Mouse (Mus musculus) heart, embryonic 11.5 days (tissue): Measurements from ENCODE around the gene Tmprss11d. TPM values are rescaled to one million over a fixed set of nuclear protein-coding genes. Genes with fewer than 3 reads are reported as not detected.
"Not testable (repeated sequence)": the region's sequence is repeated elsewhere in the genome, so short reads cannot be mapped to it uniquely, and the experiment has no call there.

Source experiments
- ATAC-seq: fragments of 200-750 bp; cut with Nextera tagmentation; replicated peaks from 2 replicates; pipeline ENCODE4 v1.8.0; 2017; ENCODE audit warnings: moderate library complexity; ENCODE audit not compliant: insufficient number of reproducible peaks, low FRiP score, low TSS enrichment
- H3K27ac ChIP-seq: fragments of 300-500 bp; sonication (generic); 2 replicates; pipeline ENCODE4 v1.5.1; 2014; ENCODE audit warnings: mild to moderate bottlenecking, low read depth, low read length
- H3K27me3 ChIP-seq: fragments of 300-500 bp; sonication (generic); 2 replicates; pipeline ENCODE4 v1.6.1; 2014; ENCODE audit warnings: mild to moderate bottlenecking, low read length, mixed read lengths; ENCODE audit not compliant: control insufficient read depth, insufficient read depth
- H3K36me3 ChIP-seq: fragments of 300-500 bp; sonication (generic); 2 replicates; pipeline ENCODE4 v1.6.1; 2014; ENCODE audit warnings: mild to moderate bottlenecking, low read length, moderate library complexity, mixed read lengths; ENCODE audit not compliant: control insufficient read depth, insufficient read depth
- H3K4me1 ChIP-seq: fragments of 300-500 bp; sonication (generic); 2 replicates; pipeline ENCODE4 v1.6.1; 2014; ENCODE audit warnings: low read length; ENCODE audit not compliant: control insufficient read depth, insufficient read depth
- H3K4me2 ChIP-seq: fragments of 300-500 bp; sonication (generic); 2 replicates; pipeline ENCODE4 v1.6.1; 2014; ENCODE audit warnings: mild to moderate bottlenecking, moderate library complexity
- H3K4me3 ChIP-seq: fragments of 300-500 bp; sonication (generic); 2 replicates; pipeline ENCODE4 v1.5.1; 2014; ENCODE audit warnings: low read depth, low read length
- H3K9ac ChIP-seq: fragments of 300-500 bp; sonication (generic); 2 replicates; pipeline ENCODE4 v1.6.1; 2014; ENCODE audit warnings: mild to moderate bottlenecking, low read depth, low read length, moderate library complexity
- H3K9me3 ChIP-seq: fragments of 300-500 bp; sonication (generic); replicated peaks from 2 replicates; pipeline ENCODE4 v1.6.1; 2016; ENCODE audit warnings: low read length; ENCODE audit not compliant: control insufficient read depth
- WGBS: fragments of 180-500 bp; shearing (Covaris S2); extraction: QIAGEN DNeasy Blood & Tissue Kit; methylation state at CpG from one replicate; pipeline ENCODE4 v1.1.7; 2014; ENCODE audit not compliant: insufficient replicate concordance; 5-methylcytosine and 5-hydroxymethylcytosine counted together
- polyA plus RNA-seq: library from polyadenylated mRNA; unstranded; fragments of >200 nt; fragmentation: Nextera tagmentation; extraction: Ambion mirVana; gene quantifications from 2 replicates; pipeline ENCODE4 v1.2.1, GENCODE M21; 2014

The Tmprss11d gene
- polyA plus RNA-seq, 1 experiment from 2014 or later, result 0.11 TPM

DNA sequence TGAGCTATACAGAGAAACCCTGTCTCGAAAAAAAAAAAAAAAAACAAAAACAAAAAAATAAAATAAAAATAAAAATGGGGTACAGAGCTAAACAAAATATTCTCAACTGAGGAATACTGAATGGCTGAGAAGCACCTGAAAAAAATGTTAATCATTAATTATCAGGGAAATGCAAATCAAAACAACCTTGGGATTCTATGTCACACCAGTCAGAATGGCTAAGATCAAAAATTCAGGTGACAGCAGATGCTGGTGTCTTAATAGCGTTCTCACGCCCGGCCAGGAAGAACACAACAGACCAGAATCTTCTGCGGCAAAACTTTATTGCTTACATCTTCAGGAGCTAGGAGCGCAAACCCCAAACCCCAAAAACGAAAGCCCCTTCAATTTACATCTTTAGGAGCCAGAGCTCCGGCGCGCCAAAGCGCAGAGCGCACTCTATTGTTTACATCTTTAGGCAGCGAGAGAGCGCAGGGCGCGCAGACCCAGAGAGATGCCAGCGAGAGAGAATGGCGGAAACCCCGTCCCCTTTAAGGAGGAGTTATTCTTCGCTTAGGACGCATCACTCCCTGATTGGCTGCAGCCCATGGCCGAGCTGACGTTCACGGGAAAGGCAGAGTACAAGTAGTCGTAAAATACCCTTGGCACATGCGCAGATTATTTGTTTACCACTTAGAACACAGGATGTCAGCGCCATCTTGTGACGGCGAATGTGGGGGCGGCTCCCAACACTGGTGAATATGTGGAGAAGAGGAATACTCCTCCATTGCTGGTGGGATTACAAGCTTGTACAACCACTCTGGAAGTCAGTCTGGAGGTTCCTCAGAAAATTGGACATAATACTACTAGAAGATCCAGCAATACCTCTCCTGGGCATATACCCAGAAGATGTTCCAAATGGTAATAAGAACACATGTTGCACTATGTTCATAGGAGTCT lies 54.9 kb downstream of the Tmprss11d start:
- not testable (repeated sequence) for H3K4me1 ChIP-seq, H3K9ac ChIP-seq, H3K27me3 ChIP-seq, H3K9me3 ChIP-seq, H3K36me3 ChIP-seq, ATAC-seq, H3K27ac ChIP-seq
- Histone ChIP-seq H3K4me2 (peak overlapping the region; percentile 47), H3K4me3 (peak overlapping the region; percentile 27; the same call in 1 of the 2 replicates)
- 28% methylated on average over 25 of the region's 30 CpGs for WGBS

- no peaks in the 10 kb centered on the region for H3K9me3 ChIP-seq
- WGBS, result 69% methylated on average over 5 of the region's 5 CpGs
- H3K4me3 ChIP-seq, result no peak overlapping the region
- no peak overlapping the region for H3K27ac ChIP-seq
- no peak for ATAC-seq
- no peak overlapping the region for H3K4me2 ChIP-seq
- H3K9ac ChIP-seq, result no peak overlapping the region
- no peaks in the 10 kb centered on the region for H3K27me3 ChIP-seq
- no peaks in the 10 kb centered on the region for H3K36me3 ChIP-seq
- no peaks in the 10 kb centered on the region for H3K4me1 ChIP-seq
These were observed 67.1 kb downstream of the Tmprss11d start for GRCm38 (mm10) chr5:86306116-86306515.

DNA sequence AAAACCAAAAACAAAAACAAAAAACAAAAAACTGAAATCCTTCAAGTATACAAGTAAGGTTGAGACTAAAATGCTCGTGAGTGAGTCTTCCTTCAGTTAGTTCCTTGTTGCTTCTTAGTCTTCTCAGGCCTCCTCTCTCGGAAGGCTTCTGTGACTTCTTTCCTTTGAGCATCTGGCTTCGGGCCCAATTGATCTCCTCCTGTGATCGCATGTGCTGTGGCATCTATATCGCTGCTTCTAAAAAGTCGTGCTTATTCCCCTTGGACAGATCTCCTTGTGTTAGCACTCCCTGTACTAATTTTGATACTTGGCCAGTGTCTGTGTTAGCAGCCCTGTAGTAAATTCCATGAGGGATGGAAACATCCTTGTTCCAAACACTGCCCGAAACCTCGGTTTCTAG lies 69.3 kb downstream of the Tmprss11d start:
- H3K27ac ChIP-seq, result no peak overlapping the region
- H3K4me1 ChIP-seq, result no peaks in the 10 kb centered on the region
- ATAC-seq, result no peak
- H3K27me3 ChIP-seq, result no peaks in the 10 kb centered on the region
- no peaks in the 10 kb centered on the region for H3K36me3 ChIP-seq
- WGBS, result 77% methylated on average over 8 of the region's 8 CpGs
- no peaks in the 10 kb centered on the region for H3K9me3 ChIP-seq
- H3K9ac ChIP-seq, result no peak overlapping the region
- no peak overlapping the region for H3K4me2 ChIP-seq
- H3K4me3 ChIP-seq, result no peak overlapping the region

DNA sequence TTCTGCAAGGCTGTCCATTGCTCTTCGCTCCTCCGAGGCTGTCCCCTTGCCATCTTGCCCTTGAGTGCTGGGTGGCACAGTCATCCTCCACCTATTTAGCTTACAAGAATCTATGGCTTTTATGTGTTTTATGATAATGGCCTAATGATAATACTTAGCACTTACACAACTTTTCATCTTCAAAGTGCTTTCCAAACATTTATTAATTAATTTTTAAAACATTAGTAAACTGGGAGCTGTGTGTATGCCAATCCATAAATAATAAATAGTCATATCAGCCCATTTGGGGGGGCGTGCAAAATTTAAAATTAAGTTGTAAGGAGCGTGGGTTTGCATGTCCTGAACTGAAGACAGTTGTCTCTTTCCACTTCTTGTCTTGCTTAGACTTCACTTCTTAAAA lies 84.0 kb downstream of the Tmprss11d start, which contains the start of gene Tmprss11c:
Tmprss11c (minus strand) TSS at position 101 of the 400 bp plus-strand sequence.
- WGBS, result 78% methylated on average over 4 of the region's 4 CpGs
- Histone ChIP-seq H3K9me3 (no peaks in the 10 kb centered on the region), H3K9ac (no peak within 1 kb of the TSS), H3K36me3 (no peaks in the 10 kb centered on the region), H3K4me3 (no peak within 1 kb of the TSS), H3K4me2 (no peak within 1 kb of the TSS), H3K27ac (no peak within 1 kb of the TSS), H3K27me3 (no peaks in the 10 kb centered on the region), H3K4me1 (no peaks in the 10 kb centered on the region)
- no peak for ATAC-seq

Other genes with a start within 250 kb of the Tmprss11d start
- gene Uba6, start 200.6 kb downstream of the Tmprss11d start, polyA plus RNA-seq, result 14.3 and 15.6 TPM in 2 replicates
- not detected in 2 replicates for gene Gnrhr, start 175.5 kb downstream of the Tmprss11d start, polyA plus RNA-seq
- gene Tmprss11c, start 84.1 kb downstream of the Tmprss11d start, polyA plus RNA-seq, result not detected in 2 replicates
- not detected in 2 replicates for gene Tmprss11a, start 95.6 kb upstream of the Tmprss11d start, polyA plus RNA-seq
- not detected in 2 replicates for gene Tmprss11g, start 145.2 kb upstream of the Tmprss11d start, polyA plus RNA-seq